Mouse (Mus musculus) hindbrain, embryonic 14.5 days (tissue): ENCODE measurements around the gene Lyl1. TPM values are rescaled to one million over a fixed set of nuclear protein-coding genes. Genes with fewer than 3 reads are reported as not detected.

Experiments used
- ATAC-seq: fragments of 200-750 bp; cut with Nextera tagmentation; 2 replicates; pipeline ENCODE4 v1.8.0; 2017; ENCODE audit warnings: moderate number of reproducible peaks, mild to moderate bottlenecking, moderate TSS enrichment, moderate library complexity; ENCODE audit not compliant: low FRiP score
- DNase-seq: peaks from one replicate; pipeline ENCODE4 v3.0.0-alpha.2; 2015; ENCODE audit warnings: low spot score
- H3K27ac ChIP-seq: fragments of 300-500 bp; sonication (generic); 2 replicates; pipeline ENCODE4 v1.5.1; 2014; ENCODE audit warnings: mild to moderate bottlenecking, moderate library complexity
- H3K27me3 ChIP-seq: fragments of 300-500 bp; sonication (generic); 2 replicates; pipeline ENCODE4 v1.6.1; 2014; ENCODE audit warnings: mild to moderate bottlenecking, low read length, mixed read lengths; ENCODE audit not compliant: control insufficient read depth, insufficient read depth
- H3K36me3 ChIP-seq: fragments of 300-500 bp; sonication (generic); replicated peaks from 2 replicates; pipeline ENCODE4 v1.6.1; 2014; ENCODE audit not compliant: control insufficient read depth, insufficient read depth
- H3K4me1 ChIP-seq: fragments of 300-500 bp; sonication (generic); replicated peaks from 2 replicates; pipeline ENCODE4 v1.6.1; 2014; ENCODE audit warnings: antibody characterized with exemption, low read length, mixed read lengths; ENCODE audit not compliant: control insufficient read depth, insufficient read depth
- H3K4me2 ChIP-seq: fragments of 300-500 bp; sonication (generic); replicated peaks from 2 replicates; pipeline ENCODE4 v1.6.1; 2014; ENCODE audit warnings: mild to moderate bottlenecking, moderate library complexity
- H3K4me3 ChIP-seq: fragments of 300-500 bp; sonication (generic); replicated peaks from 2 replicates; pipeline ENCODE4 v1.5.1; 2014; ENCODE audit warnings: mild to moderate bottlenecking, low read length
- H3K9ac ChIP-seq: fragments of 300-500 bp; sonication (generic); 2 replicates; pipeline ENCODE4 v1.6.1; 2014
- H3K9me3 ChIP-seq: fragments of 300-500 bp; sonication (generic); 2 replicates; pipeline ENCODE4 v1.6.1; 2016; ENCODE audit warnings: low read length; ENCODE audit not compliant: control insufficient read depth
- WGBS: fragments of 180-500 bp; shearing (Covaris S2); extraction: QIAGEN DNeasy Blood & Tissue Kit; methylation state at CpG from one replicate; pipeline ENCODE4 v1.1.7; 2014; 5-methylcytosine and 5-hydroxymethylcytosine counted together
- polyA plus RNA-seq: library from polyadenylated mRNA; unstranded; fragments of >200 nt; fragmentation: Nextera tagmentation; extraction: Ambion mirVana; gene quantifications from 2 replicates; pipeline ENCODE4 v1.2.1, GENCODE M21; 2014

Lyl1 gene
- polyA plus RNA-seq, 1 experiment from 2014 or later = 5.1 TPM

DNA sequence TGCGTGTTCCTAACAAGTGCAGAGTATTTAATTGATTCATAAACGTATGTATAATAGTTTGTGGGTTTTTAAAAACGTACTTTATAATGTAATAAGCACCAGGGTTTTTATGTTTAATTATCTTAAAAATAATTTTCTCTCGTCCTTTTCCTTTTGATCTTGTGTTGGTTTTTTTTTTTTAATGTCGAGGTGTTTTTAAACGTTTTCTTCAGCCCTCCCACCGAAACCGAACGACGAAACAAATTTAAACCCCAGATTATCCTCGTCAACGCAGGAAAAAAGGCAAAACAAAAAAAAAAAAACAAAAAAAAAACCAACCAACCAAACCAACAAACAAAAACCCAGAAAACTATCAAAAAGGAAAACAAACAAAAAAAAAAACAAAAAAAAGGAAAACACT is 4.7 kb downstream of the Lyl1 start:
- peak overlapping the region; percentile 16 for H3K4me3 ChIP-seq
- ATAC-seq (no peak), DNase-seq (no peak)
- no peaks in the 10 kb centered on the region for H3K36me3 ChIP-seq
- peak overlapping the region; percentile 39 for H3K4me2 ChIP-seq
- peak overlapping the region; percentile 84 for H3K27ac ChIP-seq
- peaks cover 50% of the 10 kb centered on the region for H3K4me1 ChIP-seq
- H3K9me3 ChIP-seq = no peaks in the 10 kb centered on the region
- WGBS = 2% methylated on average over 12 of the region's 12 CpGs
- peaks cover 65% of the 10 kb centered on the region for H3K27me3 ChIP-seq
- peak overlapping the region; percentile 48 for H3K9ac ChIP-seq

DNA sequence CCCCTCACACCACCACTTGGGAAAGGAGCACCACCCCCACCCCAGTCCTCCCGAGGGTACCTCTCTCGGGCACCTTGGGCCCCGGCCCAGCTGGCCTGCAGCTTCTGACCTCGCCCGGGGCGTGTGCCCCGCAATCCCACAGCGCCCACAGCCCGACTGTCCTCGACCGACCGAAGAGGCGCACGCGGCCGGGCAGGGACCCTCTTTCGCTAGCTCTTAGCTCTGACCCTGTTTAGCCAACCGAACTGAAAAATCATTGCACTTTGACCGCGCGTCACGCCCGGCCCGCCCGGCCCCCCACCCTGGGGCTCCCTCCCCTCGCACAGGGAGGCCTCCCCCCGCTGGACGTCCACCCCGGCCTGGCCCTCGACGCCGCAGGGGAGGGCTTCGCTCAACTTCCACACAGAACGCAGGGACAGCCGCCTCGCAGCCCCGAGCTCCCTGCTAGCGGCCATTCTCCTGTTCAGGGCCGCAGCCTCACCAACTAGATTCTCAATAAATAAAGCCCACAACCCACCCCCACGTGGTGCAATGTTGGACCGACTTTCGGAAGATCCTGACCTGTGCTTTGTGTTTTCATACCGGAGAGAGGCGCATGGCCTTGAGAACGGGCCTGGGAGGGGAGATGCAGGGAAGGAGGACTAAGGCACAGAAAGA is 5.5 kb downstream of the Lyl1 start:
- 2% methylated on average over 42 of the region's 45 CpGs for WGBS
- no peak for DNase-seq

DNA sequence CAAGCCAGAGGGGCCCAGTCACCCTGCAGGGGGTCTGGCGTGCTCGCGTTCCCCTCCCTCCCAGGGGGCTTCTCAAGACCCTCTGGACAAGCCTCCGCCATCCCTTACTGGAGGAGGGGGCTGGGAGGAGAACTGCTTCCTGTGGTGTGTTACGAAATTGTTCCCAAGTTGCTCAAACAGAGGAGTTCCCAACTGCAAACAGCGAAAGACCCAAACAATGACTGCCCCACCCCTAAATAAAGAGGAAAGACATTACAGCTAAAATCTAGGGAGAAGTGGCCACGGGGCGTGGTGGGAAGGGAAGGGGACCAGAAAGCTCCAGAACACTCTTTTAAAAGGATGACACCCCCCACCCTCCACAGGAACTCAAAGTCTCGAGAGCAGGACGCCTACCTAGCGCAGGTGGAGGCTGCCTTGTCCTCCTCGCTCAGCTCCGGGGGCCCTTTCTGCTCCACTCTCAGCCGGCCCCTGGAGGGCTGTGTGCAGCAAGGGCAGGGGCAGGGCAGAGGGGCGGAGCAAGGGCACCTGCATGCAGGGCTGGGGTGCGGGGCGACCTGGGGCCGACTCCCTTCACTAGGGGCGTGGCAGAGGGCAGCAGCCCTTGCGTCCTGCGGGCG is 6.1 kb downstream of the Lyl1 start:
- no peak for DNase-seq
- Histone ChIP-seq H3K4me2 (peak overlapping the region; percentile 39), H3K27me3 (peaks cover 53% of the 10 kb centered on the region), H3K36me3 (no peaks in the 10 kb centered on the region), H3K4me1 (peaks cover 50% of the 10 kb centered on the region), H3K9me3 (no peaks in the 10 kb centered on the region), H3K4me3 (peak overlapping the region; percentile 15), H3K27ac (peak overlapping the region; percentile 84), H3K9ac (peak overlapping the region; percentile 48)
- no peak for ATAC-seq
- WGBS = 3% methylated on average over 22 of the region's 22 CpGs

More for the DNA sequence above, 5.5 kb downstream of the Lyl1 start:
- Histone ChIP-seq H3K9me3 (no peaks in the 10 kb centered on the region), H3K9ac (peak overlapping the region; percentile 48), H3K36me3 (no peaks in the 10 kb centered on the region), H3K4me3 (peak overlapping the region; percentile 7; the same call in 1 of the 2 replicates), H3K4me2 (peak overlapping the region; percentile 39), H3K27me3 (peaks cover 57% of the 10 kb centered on the region), H3K27ac (peak overlapping the region; percentile 84), H3K4me1 (peaks cover 50% of the 10 kb centered on the region)
- no peak for ATAC-seq

DNA sequence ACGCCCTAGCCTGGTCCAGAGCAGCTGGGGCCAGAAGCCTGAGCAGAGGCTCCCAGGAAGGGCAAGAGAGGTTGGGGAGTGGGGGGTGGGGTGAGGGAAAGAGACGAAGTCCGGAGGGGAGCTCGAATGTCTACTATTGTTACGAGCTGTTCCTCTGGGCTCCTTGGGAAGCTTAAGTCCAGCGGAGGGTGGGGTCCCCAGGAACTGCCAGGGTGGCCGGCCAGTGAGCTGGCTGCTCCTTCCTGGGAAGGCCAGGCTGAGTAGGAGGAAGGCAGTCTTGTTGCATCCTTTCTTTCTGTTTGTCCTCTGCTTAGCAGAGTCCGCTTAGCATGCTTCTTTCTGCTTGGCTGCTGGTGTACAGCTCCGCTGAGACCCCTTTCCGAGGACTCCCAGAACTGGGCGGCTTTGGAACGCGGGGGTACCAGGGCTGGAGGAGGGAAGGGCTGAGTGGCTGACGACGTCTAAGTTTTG is 6.8 kb downstream of the Lyl1 start:
- Histone ChIP-seq H3K27me3 (peaks cover 48% of the 10 kb centered on the region), H3K4me1 (peaks cover 54% of the 10 kb centered on the region), H3K36me3 (no peaks in the 10 kb centered on the region), H3K27ac (peak overlapping the region; percentile 84), H3K9me3 (no peaks in the 10 kb centered on the region), H3K4me2 (peak overlapping the region; percentile 39), H3K4me3 (0 out of 2 replicates have a peak overlapping the region, but pooled peaks have one; percentile 15), H3K9ac (peak overlapping the region; percentile 47)
- 2% methylated on average over 15 of the region's 15 CpGs for WGBS
- ATAC-seq = no peak
- no peak for DNase-seq

DNA sequence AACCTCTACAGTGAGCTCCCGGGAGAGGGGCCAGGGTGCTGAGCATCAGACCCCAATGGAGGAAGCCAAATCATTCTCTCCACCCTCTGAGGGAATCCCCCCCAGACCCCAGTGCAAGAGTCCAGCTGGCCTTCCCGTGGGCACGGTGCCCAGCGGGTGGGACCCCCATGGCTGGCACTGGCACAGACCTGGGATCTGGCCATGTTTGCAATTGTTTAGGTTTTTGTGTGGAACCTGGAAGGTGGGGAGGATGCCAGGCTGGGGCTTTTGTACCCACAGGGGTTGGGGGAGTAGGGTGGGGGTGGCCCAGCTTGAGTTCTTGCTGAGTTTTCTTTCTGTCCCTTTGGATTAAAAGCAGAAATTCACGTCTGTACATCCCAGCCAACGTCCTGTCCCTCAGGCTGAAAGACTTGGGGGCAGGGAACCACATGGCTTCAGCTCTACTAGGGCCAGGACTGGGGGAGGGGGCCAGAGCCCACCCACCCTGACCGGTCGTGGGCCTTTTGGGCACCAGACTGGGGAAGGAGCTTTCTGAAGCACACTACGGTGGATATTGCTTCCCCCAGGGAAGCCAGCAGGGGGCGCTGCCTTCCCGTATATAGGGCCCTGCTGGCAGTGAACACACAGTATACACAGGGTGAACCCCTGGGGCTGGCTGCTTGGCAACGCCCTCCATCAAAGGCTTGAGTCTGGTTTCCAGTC is 7.7 kb downstream of the Lyl1 start:
- Histone ChIP-seq H3K36me3 (no peaks in the 10 kb centered on the region), H3K27ac (peak overlapping the region; percentile 84), H3K4me2 (no peak overlapping the region), H3K4me1 (peaks cover 57% of the 10 kb centered on the region), H3K4me3 (no peak overlapping the region), H3K9me3 (no peaks in the 10 kb centered on the region), H3K9ac (no peak overlapping the region), H3K27me3 (peaks cover 42% of the 10 kb centered on the region)
- ATAC-seq = peak; percentile 71
- 7% methylated on average over 12 of the region's 12 CpGs for WGBS
- peak; percentile 91 for DNase-seq

DNA sequence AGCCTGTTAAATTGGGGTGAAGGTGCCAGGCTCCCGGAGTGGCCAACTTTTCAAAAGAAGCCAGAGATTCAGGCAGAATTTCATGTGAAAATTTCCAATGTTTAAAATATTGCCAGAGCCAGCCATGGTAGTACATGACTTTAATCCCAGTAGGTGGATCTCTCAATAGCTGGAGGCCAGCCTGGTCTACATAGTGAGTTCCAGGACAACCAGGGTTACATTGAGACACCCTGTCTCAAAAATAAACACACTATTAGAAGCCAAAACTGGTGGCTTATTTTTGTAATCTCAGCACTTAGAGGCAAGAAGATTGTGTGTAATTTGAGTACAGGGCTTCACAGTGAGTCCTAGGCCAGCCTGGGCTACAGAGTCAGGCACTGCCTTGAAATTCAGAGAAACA is 8.7 kb downstream of the Lyl1 start:
- Histone ChIP-seq H3K4me1 (peaks cover 62% of the 10 kb centered on the region), H3K9me3 (no peaks in the 10 kb centered on the region), H3K4me3 (no peak overlapping the region)

DNA sequence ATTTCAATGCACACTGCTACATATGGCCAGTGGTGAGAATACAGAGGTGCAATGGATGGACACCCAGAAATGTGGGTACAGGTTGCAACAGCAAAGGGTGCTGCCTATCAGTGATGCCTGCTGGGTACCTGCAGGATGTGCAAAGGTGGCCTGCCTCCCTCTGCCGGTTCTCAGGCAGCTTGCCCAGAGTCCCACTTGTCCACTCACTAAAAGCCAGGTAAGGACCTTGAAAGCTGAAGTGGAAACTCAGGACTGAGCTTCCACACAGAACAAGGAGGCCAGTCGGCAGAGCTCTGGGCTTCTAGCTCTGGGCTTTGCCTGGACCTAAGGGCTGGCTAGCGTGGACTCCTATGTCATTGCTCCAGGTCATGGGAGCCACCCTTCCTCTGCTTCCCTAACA is 10.1 kb downstream of the Lyl1 start:
- Histone ChIP-seq H3K36me3 (no peaks in the 10 kb centered on the region), H3K27me3 (peaks cover 45% of the 10 kb centered on the region), H3K4me1 (peaks cover 63% of the 10 kb centered on the region), H3K4me2 (no peak overlapping the region), H3K9me3 (no peaks in the 10 kb centered on the region), H3K9ac (no peak overlapping the region), H3K27ac (peak overlapping the region; percentile 90), H3K4me3 (no peak overlapping the region)
- ATAC-seq (no peak), DNase-seq (no peak)
- WGBS = 43% methylated on average over 3 of the region's 3 CpGs

More for the DNA sequence above, 8.7 kb downstream of the Lyl1 start:
- 93% methylated on average over 1 of the region's 1 CpGs for WGBS
- Histone ChIP-seq H3K4me2 (no peak overlapping the region), H3K27me3 (peaks cover 43% of the 10 kb centered on the region), H3K36me3 (no peaks in the 10 kb centered on the region), H3K27ac (peak overlapping the region; percentile 84), H3K9ac (no peak overlapping the region)
- DNase-seq = no peak
- no peak for ATAC-seq

DNA sequence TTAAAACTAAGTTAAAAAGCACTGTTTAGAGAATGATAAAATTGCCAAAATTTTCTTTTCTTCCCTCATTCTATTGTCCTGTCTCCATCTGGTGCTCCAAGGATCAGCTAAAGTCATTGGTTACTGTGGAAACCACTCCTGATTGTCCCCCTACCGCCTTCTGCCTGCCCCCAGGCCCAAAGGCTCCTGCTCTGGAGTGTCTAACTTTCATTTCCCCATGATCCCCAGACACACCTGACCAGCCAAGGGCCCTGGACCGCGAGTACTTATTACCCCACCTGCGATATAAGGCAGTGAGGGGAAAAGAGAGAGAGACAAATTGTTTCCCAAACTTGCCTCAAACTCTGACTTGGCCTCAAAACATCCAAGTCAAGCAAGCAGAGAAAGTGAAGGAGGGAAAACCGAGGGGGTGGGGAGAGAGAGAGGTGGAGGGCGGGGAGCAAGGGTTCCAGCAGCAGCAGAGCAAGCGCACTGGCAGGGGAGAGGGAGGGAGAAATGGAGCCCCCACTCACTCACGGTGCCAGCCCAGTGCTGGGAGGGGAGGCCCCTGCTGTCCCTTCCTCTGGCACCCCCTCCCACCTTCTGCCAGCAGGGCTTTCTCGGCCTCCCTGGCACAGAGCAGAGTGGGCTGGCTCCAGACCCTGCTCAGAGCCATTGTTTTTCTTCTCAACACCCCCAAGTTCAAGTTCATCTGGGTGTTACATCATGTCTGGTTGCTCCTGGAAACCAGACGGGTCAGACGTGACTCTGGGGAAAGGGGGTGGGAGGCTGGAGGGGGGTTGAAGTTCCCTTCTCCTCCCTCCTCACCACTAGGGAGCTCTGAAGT is 10.9 kb downstream of the Lyl1 start:
- Histone ChIP-seq H3K27ac (peak overlapping the region; percentile 90), H3K9ac (no peak overlapping the region), H3K4me2 (no peak overlapping the region), H3K9me3 (no peaks in the 10 kb centered on the region), H3K4me1 (peaks cover 55% of the 10 kb centered on the region), H3K27me3 (peaks cover 50% of the 10 kb centered on the region), H3K4me3 (no peak overlapping the region), H3K36me3 (no peaks in the 10 kb centered on the region)
- DNase-seq = peak; percentile 70
- ATAC-seq = peak; percentile 82
- WGBS = 11% methylated on average over 11 of the region's 11 CpGs
